ENCODE assay signal across 21 mouse cellular contexts in the genomic region with DNA sequence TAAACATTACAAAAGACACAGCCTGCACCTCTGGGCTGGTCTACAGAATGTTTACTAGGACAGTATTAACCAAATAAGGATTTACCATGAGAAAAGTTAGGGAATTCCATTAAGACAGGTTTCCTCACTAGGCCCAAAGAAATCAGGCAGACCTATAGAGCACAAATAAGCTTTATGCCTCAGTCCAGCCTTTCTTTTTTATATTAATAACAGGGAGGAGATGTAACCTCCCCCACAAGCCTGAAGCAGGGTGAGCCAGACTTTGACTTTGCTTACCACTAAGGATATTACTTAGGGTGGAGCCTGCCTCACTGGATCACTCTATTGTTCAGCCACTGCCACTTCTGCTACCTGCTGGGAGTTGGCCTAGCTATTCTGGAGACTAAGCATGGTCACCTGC.
DNase-seq lines count a peak whose midpoint lies in the region; TF ChIP-seq lines count a peak whose summit lies in the region.
"Had no signal": no experiment of that assay in that cellular context is flagged by ENCODE, and none has a peak within 500 bp of the region (broad histone marks: within the 10 kb centered on the region; RNA-seq: fewer than 3 reads in every experiment).

No protein-coding gene starts in this region.

- peak; percentile 5 to 7 for DNase-seq in kidney, adult 8-10 months
- DNase-seq in kidney, adult 18-20 months = no peak
- DNase-seq in ES-CJ7 (ENCODE audit: low read depth, low spot score) = peak; percentile 80
- DNase-seq in ES-E14 (ENCODE audit: low read depth, low spot score) = no peak
- peak; percentile 79 for DNase-seq in ZHBTc4 (ENCODE audit: low read depth, low spot score)
- DNase-seq in layer of hippocampus, adult 9-11 months = no peak
- no peak for DNase-seq in heart, postnatal 14 days
- DNase-seq: adrenal gland, adult 2 months; adrenal gland, postnatal 10 days; adrenal gland, postnatal 25 days; cerebellum, adult 11 months; cerebellum, adult 18-20 months; cerebellum, adult 8-10 months; cerebellum, adult 9-11 months; cerebellum, postnatal 14 days; cerebellum, postnatal 36 days; forebrain, postnatal 0 days had no signal

- H3K4me1 ChIP-seq in ES-E14 (ENCODE audit: control insufficient read depth in 2 of 2, insufficient read depth in 2 of 2, low read length in 2 of 2, poor library complexity in 1 of 2) = no peaks in the 10 kb centered on the region
- H3K4me1 ChIP-seq: embryonic facial prominence, embryonic 10.5 days; embryonic facial prominence, embryonic 12.5 days; forebrain, embryonic 13.5 days; forebrain, embryonic 15.5 days had no signal

- no peak overlapping the region for H3K4me3 ChIP-seq in ES-E14 (ENCODE audit: insufficient read depth in 1 of 2, low read depth in 1 of 2, low read length in 2 of 2, poor library complexity in 1 of 2, severe bottlenecking in 1 of 2)
- H3K4me3 ChIP-seq: embryonic facial prominence, embryonic 10.5 days; embryonic facial prominence, embryonic 12.5 days; forebrain, embryonic 13.5 days; forebrain, embryonic 15.5 days had no signal

- in situ Hi-C loops in ES-E14 (cut with MboI; ENCODE audit: low sequenced_read_pairs in 2 of 2, unreplicated experiment in 2 of 2) = no loop called here

- H3K9ac ChIP-seq in ES-E14 (ENCODE audit: insufficient read depth, low read depth, low read length, poor library complexity, severe bottlenecking) = no peak overlapping the region
- H3K9ac ChIP-seq: embryonic facial prominence, embryonic 12.5 days; forebrain, embryonic 13.5 days; forebrain, embryonic 15.5 days; forebrain, postnatal 0 days had no signal

- intact Hi-C loops in heart, postnatal 14 days (cut with DNase I) = no loop called here

- peak overlapping the region; percentile 69; the same call in 1 of the 2 replicates for H3K27ac ChIP-seq in ES-E14 (ENCODE audit: insufficient read depth, low read depth, low read length, poor library complexity, severe bottlenecking)
- H3K27ac ChIP-seq: embryonic facial prominence, embryonic 10.5 days; embryonic facial prominence, embryonic 12.5 days; forebrain, embryonic 13.5 days; forebrain, embryonic 15.5 days had no signal

- no peaks in the 10 kb centered on the region; the same call in 1 of the 2 replicates for H3K9me3 ChIP-seq in ES-E14 (ENCODE audit: control insufficient read depth, insufficient read depth, low read depth, low read length)
- H3K9me3 ChIP-seq: embryonic facial prominence, embryonic 12.5 days; forebrain, embryonic 15.5 days had no signal

- H3K36me3 ChIP-seq in ES-E14 (ENCODE audit: control insufficient read depth, insufficient read depth, low read length, poor library complexity, severe bottlenecking) = no peaks in the 10 kb centered on the region
- H3K36me3 ChIP-seq: embryonic facial prominence, embryonic 10.5 days; embryonic facial prominence, embryonic 12.5 days; forebrain, embryonic 15.5 days had no signal

TF ChIP-seq in ES-E14, 5 proteins besides CTCF, POLR2A, EP300 and RAD21:
- TF ChIP-seq CHD2 (IDR thresholded peaks at IDR 0.05; ENCODE audit: low read depth, low read length) = no peak
- no peak for TF ChIP-seq MAFK (IDR thresholded peaks at IDR 0.05; ENCODE audit: insufficient read depth, low read depth, low read length)
- no peak for TF ChIP-seq ZNF384 (IDR thresholded peaks at IDR 0.05; ENCODE audit: low read depth, low read length)
- TF ChIP-seq ZC3H11A (IDR thresholded peaks at IDR 0.05; ENCODE audit: borderline replicate concordance, low read depth, low read length) = no peak
- TF ChIP-seq HCFC1 (IDR thresholded peaks at IDR 0.05; ENCODE audit: borderline replicate concordance, insufficient read depth, low read length) = no peak

Comparison
In these comparisons a context has a peak if more than half of its experiments do, and no peak if none do; other contexts are left out.
1. DNase-seq: peak in kidney, adult 8-10 months (2 of 2), ES-CJ7 (single experiment) and ZHBTc4 (single experiment); none in kidney, adult 18-20 months (single experiment), ES-E14 (single experiment), layer of hippocampus, adult 9-11 months (single experiment) and heart, postnatal 14 days (0 of 2).